Mouse (Mus musculus): ENCODE measurements around the gene Rab17. TPM values are rescaled to one million over a fixed set of nuclear protein-coding genes. Genes with fewer than 3 reads are reported as not detected.

Rab17 gene
- total and polyA plus RNA-seq, 3 experiments, result not detected

DNA sequence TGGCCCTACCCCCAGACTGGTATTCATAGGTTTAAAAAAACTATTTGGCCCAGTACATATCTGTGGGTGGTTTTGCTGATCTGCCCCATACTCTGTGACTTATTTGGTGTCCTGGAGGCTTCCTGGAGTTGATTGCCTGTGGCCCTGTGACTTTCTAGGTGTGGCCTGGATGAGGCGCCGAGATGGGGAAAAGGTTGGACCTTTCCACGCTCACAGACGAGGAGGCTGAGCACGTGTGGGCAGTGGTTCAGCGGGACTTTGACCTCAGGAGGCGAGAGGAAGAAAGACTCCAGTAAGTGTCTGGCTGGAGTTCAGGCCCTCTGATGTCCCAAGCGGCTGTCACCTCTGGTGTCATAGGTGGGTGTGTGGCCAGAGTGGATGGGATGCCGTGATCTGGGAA, 47.8 kb downstream of the Rab17 start:
- H3K27ac ChIP-seq (ENCODE audit: control insufficient read depth, low read depth, low read length), result no peak overlapping the region
- TF ChIP-seq ETS1 (IDR thresholded peaks at IDR 0.05; ENCODE audit: low read depth, low read length) (no peak), JUND (IDR thresholded peaks at IDR 0.05; ENCODE audit: low read depth, low read length) (no peak), MAZ (IDR thresholded peaks at IDR 0.05; ENCODE audit: low read depth, low read length) (no peak), MAFK (IDR thresholded peaks at IDR 0.05; ENCODE audit: borderline replicate concordance, low read depth, low read length) (no peak), GATA1 (IDR thresholded peaks at IDR 0.05; ENCODE audit: low read depth, low read length) (no peak), MEF2A (IDR thresholded peaks at IDR 0.05; ENCODE audit: extremely low read depth, insufficient replicate concordance, low read depth, low read length, poor library complexity, severe bottlenecking) (no peak), NELFE (IDR thresholded peaks at IDR 0.05; ENCODE audit: low read depth, low read length) (no peak), USF1 (IDR thresholded peaks at IDR 0.05; ENCODE audit: low read depth, low read length) (no peak), TCF12 (IDR thresholded peaks at IDR 0.05; ENCODE audit: low read depth, low read length) (no peak)
- no peak overlapping the region for H3K9ac ChIP-seq (ENCODE audit: control insufficient read depth, low read depth, low read length, poor library complexity, severe bottlenecking)
- no peaks in the 10 kb centered on the region for H3K4me1 ChIP-seq (ENCODE audit: control insufficient read depth in 1 of 2, insufficient read depth in 2 of 2, low read length in 2 of 2)
- H3K9me3 ChIP-seq (replicated peaks; ENCODE audit: insufficient read depth, low read length), result no peaks in the 10 kb centered on the region
- no peaks in the 10 kb centered on the region for H3K36me3 ChIP-seq (ENCODE audit: control insufficient read depth in 1 of 2, insufficient read depth in 2 of 2, low read length in 2 of 2)
- no peak for DNase-seq (ENCODE audit: low read depth, low spot score)
- H3K79me2 ChIP-seq (ENCODE audit: control insufficient read depth, insufficient read depth, low read length, poor library complexity), result no peaks in the 10 kb centered on the region
- H3K4me3 ChIP-seq (ENCODE audit: control insufficient read depth in 1 of 2, insufficient read depth in 1 of 2, low read depth in 2 of 2, low read length in 2 of 2), result no peak overlapping the region
- H3K27me3 ChIP-seq (ENCODE audit: control insufficient read depth in 1 of 2, insufficient read depth in 2 of 2, low read length in 2 of 2), result no peaks in the 10 kb centered on the region

DNA sequence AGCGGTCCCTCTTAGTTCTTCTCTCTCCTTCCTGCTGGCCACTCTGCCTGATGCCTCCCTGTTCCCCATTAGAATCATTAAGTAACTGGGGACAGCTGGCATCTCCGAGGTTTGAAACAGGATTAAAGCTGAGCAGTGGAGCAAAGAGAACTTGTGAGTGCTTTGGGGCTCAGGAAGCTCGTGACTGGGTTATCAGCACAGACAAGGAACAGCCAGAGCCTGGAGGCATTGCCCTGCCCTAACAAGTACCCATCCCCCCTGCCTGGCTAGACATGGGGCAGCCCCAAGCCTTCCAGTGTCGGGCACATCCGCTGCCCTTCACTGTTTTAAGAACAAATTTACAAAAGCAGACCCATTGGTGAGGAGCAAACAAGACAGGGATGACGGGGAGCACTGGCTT, 52.0 kb downstream of the Rab17 start:
- H3K4me1 ChIP-seq (ENCODE audit: control insufficient read depth in 1 of 2, insufficient read depth in 2 of 2, low read length in 2 of 2), result no peaks in the 10 kb centered on the region
- no peaks in the 10 kb centered on the region for H3K9me3 ChIP-seq (replicated peaks; ENCODE audit: insufficient read depth, low read length)
- no peak overlapping the region for H3K4me3 ChIP-seq (ENCODE audit: control insufficient read depth in 1 of 2, insufficient read depth in 1 of 2, low read depth in 2 of 2, low read length in 2 of 2)
- no peaks in the 10 kb centered on the region for H3K27me3 ChIP-seq (ENCODE audit: control insufficient read depth in 1 of 2, insufficient read depth in 2 of 2, low read length in 2 of 2)
- TF ChIP-seq NELFE (IDR thresholded peaks at IDR 0.05; ENCODE audit: low read depth, low read length), result no peak
- no peak for TF ChIP-seq TBP (IDR thresholded peaks at IDR 0.05; ENCODE audit: low read depth, low read length)
- TF ChIP-seq JUND (IDR thresholded peaks at IDR 0.05; ENCODE audit: low read depth, low read length), result no peak
- no peak for TF ChIP-seq E2F4 (IDR thresholded peaks at IDR 0.05; ENCODE audit: borderline replicate concordance, low read depth, low read length)
- TF ChIP-seq ZC3H11A (IDR thresholded peaks at IDR 0.05; ENCODE audit: low read depth, low read length), result no peak
- TF ChIP-seq EP300 (IDR thresholded peaks at IDR 0.05; ENCODE audit: low read depth in 1 of 2, low read length in 2 of 2), result no peak
- H3K9ac ChIP-seq (ENCODE audit: control insufficient read depth, low read depth, low read length, poor library complexity, severe bottlenecking), result no peak overlapping the region
- H3K79me2 ChIP-seq (ENCODE audit: control insufficient read depth, insufficient read depth, low read length, poor library complexity), result no peaks in the 10 kb centered on the region
- no peak for DNase-seq (ENCODE audit: low read depth, low spot score)
- no peaks in the 10 kb centered on the region for H3K36me3 ChIP-seq (ENCODE audit: control insufficient read depth in 1 of 2, insufficient read depth in 2 of 2, low read length in 2 of 2)
- H3K27ac ChIP-seq (ENCODE audit: control insufficient read depth, low read depth, low read length), result no peak overlapping the region

DNA sequence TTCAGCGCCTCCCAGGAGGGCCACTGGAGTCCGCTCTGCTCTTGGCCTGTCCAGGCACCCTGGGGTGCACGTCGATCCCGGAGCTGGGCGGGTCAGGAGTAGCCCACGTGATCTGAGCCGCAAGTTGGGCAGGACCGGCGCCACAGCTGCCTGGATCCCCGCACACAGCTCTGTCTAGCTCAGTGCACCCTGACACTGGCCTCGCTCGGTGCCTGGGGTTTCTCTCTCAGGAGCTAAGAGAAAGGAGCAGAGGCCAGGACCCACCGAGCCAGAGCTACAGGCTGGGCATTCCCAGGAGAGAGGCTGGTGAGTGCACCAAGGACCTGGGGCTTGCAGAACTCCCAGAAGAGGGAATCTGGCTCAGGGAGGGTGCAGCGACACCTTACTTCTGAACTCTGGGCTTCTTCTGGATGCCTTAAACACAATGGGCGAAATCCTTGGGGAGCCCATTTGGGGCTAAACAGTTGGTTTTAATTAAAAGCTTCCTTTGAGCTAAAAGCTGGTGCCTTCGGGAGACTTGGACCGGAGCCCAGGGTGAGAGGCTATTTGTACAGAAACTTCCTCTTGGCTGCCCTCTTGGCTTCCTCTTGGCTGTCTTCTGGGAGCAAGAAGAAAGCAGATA, 54.4 kb downstream of the Rab17 start, which contains the start of gene Mlph:
Mlph (plus strand) TSS at position 138 of the 622 bp plus-strand sequence.
- Histone ChIP-seq H3K79me2 (ENCODE audit: control insufficient read depth, insufficient read depth, low read length, poor library complexity) (no peaks in the 10 kb centered on the region), H3K4me1 (ENCODE audit: control insufficient read depth in 1 of 2, insufficient read depth in 2 of 2, low read length in 2 of 2) (no peaks in the 10 kb centered on the region), H3K9me3 (replicated peaks; ENCODE audit: insufficient read depth, low read length) (no peaks in the 10 kb centered on the region), H3K27me3 (ENCODE audit: control insufficient read depth in 1 of 2, insufficient read depth in 2 of 2, low read length in 2 of 2) (no peaks in the 10 kb centered on the region), H3K36me3 (ENCODE audit: control insufficient read depth in 1 of 2, insufficient read depth in 2 of 2, low read length in 2 of 2) (no peaks in the 10 kb centered on the region), H3K27ac (ENCODE audit: control insufficient read depth, low read depth, low read length) (no peak within 1 kb of the TSS), H3K4me3 (ENCODE audit: control insufficient read depth in 1 of 2, insufficient read depth in 1 of 2, low read depth in 2 of 2, low read length in 2 of 2) (no peak within 1 kb of the TSS), H3K9ac (ENCODE audit: control insufficient read depth, low read depth, low read length, poor library complexity, severe bottlenecking) (no peak within 1 kb of the TSS)
- TF ChIP-seq NELFE (IDR thresholded peaks at IDR 0.05; ENCODE audit: low read depth, low read length), result no peak
- TF ChIP-seq MAFK (IDR thresholded peaks at IDR 0.05; ENCODE audit: borderline replicate concordance, low read depth, low read length), result no peak
- TF ChIP-seq TAL1 (IDR thresholded peaks at IDR 0.05; ENCODE audit: low read length), result no peak
- TF ChIP-seq ELF1 (IDR thresholded peaks at IDR 0.05; ENCODE audit: low read depth, low read length), result no peak
- TF ChIP-seq JUND (IDR thresholded peaks at IDR 0.05; ENCODE audit: low read depth, low read length), result no peak
- TF ChIP-seq POLR2AphosphoS5 (IDR thresholded peaks at IDR 0.05; ENCODE audit: borderline replicate concordance, low read depth, low read length), result no peak
- TF ChIP-seq ZKSCAN1 (IDR thresholded peaks at IDR 0.05; ENCODE audit: low read depth, low read length), result no peak
- no peak for DNase-seq (ENCODE audit: low read depth, low spot score)

Data from MEL (cell line).